Mouse (Mus musculus) layer of hippocampus, adult 18-20 months (tissue): ENCODE data around the gene Comtd1. TPM values are rescaled to one million over a fixed set of nuclear protein-coding genes. Genes with fewer than 3 reads are reported as not detected.

Experiments used
- DNase-seq, 2 experiments: peaks; one replicate each; pipeline ENCODE4 v3.0.0; 2022; ENCODE audit warnings: low spot score in 2 of 2
- total RNA-seq, 2 experiments: library from RNA; stranded (reverse); gene quantifications; 2 replicates each; pipeline ENCODE4 v1.2.3; 2021

Comtd1 gene
- total RNA-seq, 2 experiments from 2014 or later, result 28.3 to 29.7 TPM

- DNase-seq, result no peak
These were observed 10.3 kb downstream of the Comtd1 start for GRCm38 (mm10) chr14:21838336-21839017.

- DNase-seq, result no peak
These were observed 16.9 kb downstream of the Comtd1 start for GRCm38 (mm10) chr14:21831830-21832403.

- DNase-seq, result peak; percentile 95 to 97
These were observed 17.7 kb downstream of the Comtd1 start for GRCm38 (mm10) chr14:21830876-21831767.

- DNase-seq, result no peak
These were observed 22.8 kb downstream of the Comtd1 start for GRCm38 (mm10) chr14:21825786-21826491.

GRCm38 (mm10) chr14:21824938-21825337 is 23.8 kb downstream of the Comtd1 start, which contains the start of gene Vdac2:
Vdac2 (plus strand) TSS chr14:21825238.
- DNase-seq, result no peak

- no peak for DNase-seq
These were observed 24.9 kb downstream of the Comtd1 start for GRCm38 (mm10) chr14:21823897-21824296.

- DNase-seq, result peak; percentile 61 to 80
These were observed 25.9 kb downstream of the Comtd1 start for GRCm38 (mm10) chr14:21822795-21823374.

GRCm38 (mm10) chr14:21822307-21822706 is 26.5 kb downstream of the Comtd1 start:
- no peak for DNase-seq

- DNase-seq, result no peak
These were observed 27.8 kb downstream of the Comtd1 start for GRCm38 (mm10) chr14:21820880-21821505.

- no peak for DNase-seq
These were observed 31.3 kb downstream of the Comtd1 start for GRCm38 (mm10) chr14:21817453-21817852.

GRCm38 (mm10) chr14:21816255-21816654 is 32.5 kb downstream of the Comtd1 start:
- no peak for DNase-seq

GRCm38 (mm10) chr14:21814606-21815005 is 34.2 kb downstream of the Comtd1 start:
- no peak for DNase-seq

GRCm38 (mm10) chr14:21813847-21814246 is 34.9 kb downstream of the Comtd1 start:
- no peak for DNase-seq

GRCm38 (mm10) chr14:21813216-21813615 is 35.6 kb downstream of the Comtd1 start:
- no peak for DNase-seq

GRCm38 (mm10) chr14:21812590-21813162 is 36.1 kb downstream of the Comtd1 start:
- DNase-seq, result peak in 1 of 2 experiments; percentile 73

GRCm38 (mm10) chr14:21811744-21812393 is 36.9 kb downstream of the Comtd1 start:
- DNase-seq, result no peak

- no peak for DNase-seq
These were observed 37.5 kb downstream of the Comtd1 start for GRCm38 (mm10) chr14:21811301-21811700.

GRCm38 (mm10) chr14:21809418-21809817 is 39.4 kb downstream of the Comtd1 start:
- DNase-seq, result no peak

- no peak for DNase-seq
These were observed 40.4 kb downstream of the Comtd1 start for GRCm38 (mm10) chr14:21808208-21808922.
